Mouse (Mus musculus) kidney, embryonic 15.5 days (tissue): ENCODE results near the gene Pdcd4. TPM values are rescaled to one million over a fixed set of nuclear protein-coding genes. Genes with fewer than 3 reads are reported as not detected.

Experiments
- ATAC-seq: fragments of 200-750 bp; cut with Nextera tagmentation; replicated peaks from 2 replicates; pipeline ENCODE4 v1.8.0; 2017; ENCODE audit warnings: moderate TSS enrichment; ENCODE audit not compliant: low FRiP score
- H3K27ac ChIP-seq: fragments of 300-500 bp; sonication (generic); 2 replicates; pipeline ENCODE4 v1.5.1; 2015; ENCODE audit warnings: mild to moderate bottlenecking, inconsistent platforms
- H3K27me3 ChIP-seq: fragments of 300-500 bp; sonication (generic); 2 replicates; pipeline ENCODE4 v1.6.1; 2015; ENCODE audit warnings: inconsistent platforms
- H3K36me3 ChIP-seq: fragments of 300-500 bp; sonication (generic); 2 replicates; pipeline ENCODE4 v1.6.1; 2015; ENCODE audit warnings: inconsistent platforms
- H3K4me1 ChIP-seq: fragments of 300-500 bp; sonication (generic); 2 replicates; pipeline ENCODE4 v1.6.1; 2015; ENCODE audit warnings: inconsistent platforms
- H3K4me2 ChIP-seq: fragments of 300-500 bp; sonication (generic); 2 replicates; pipeline ENCODE4 v1.6.1; 2015; ENCODE audit warnings: moderate library complexity, mild to moderate bottlenecking, inconsistent platforms
- H3K4me3 ChIP-seq: fragments of 300-500 bp; sonication (generic); replicated peaks from 2 replicates; pipeline ENCODE4 v1.5.1; 2015; ENCODE audit warnings: mild to moderate bottlenecking, inconsistent platforms
- H3K9ac ChIP-seq: fragments of 300-500 bp; sonication (generic); 2 replicates; pipeline ENCODE4 v1.6.1; 2015; ENCODE audit warnings: mild to moderate bottlenecking, inconsistent platforms
- H3K9me3 ChIP-seq: fragments of 300-500 bp; sonication (generic); replicated peaks from 2 replicates; pipeline ENCODE4 v1.6.1; 2016; ENCODE audit warnings: inconsistent platforms
- WGBS: fragments of 180-500 bp; shearing (Covaris S2); methylation state at CpG from one replicate; pipeline ENCODE4 v1.1.7; 2015; ENCODE audit warnings: mixed read lengths; 5-methylcytosine and 5-hydroxymethylcytosine counted together
- polyA plus RNA-seq: library from polyadenylated mRNA; unstranded; fragments of >200 nt; fragmentation: Nextera tagmentation; extraction: Ambion mirVana; gene quantifications from 2 replicates; pipeline ENCODE4 v1.2.1, GENCODE M21; 2015

The Pdcd4 gene
- polyA plus RNA-seq, 1 experiment from 2014 or later: 122 TPM

DNA sequence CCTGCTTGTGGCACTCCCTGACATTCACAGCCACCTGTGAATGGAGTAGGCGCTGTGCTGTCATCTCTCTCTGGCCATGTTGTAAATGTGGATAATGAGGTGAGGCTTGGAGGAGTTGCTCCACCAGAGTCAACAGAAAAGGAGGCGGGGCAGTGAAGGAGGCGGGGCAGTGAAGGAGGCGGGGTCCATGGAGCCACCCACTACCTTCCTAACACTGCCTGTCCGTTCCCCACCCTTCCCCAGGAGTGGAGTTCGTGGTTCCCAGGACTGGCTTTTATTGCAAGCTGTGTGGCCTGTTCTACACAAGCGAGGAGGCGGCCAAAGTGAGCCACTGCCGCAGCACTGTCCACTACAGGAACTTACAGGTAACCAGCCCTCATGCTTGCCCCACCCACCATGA lies 32.9 kb upstream of the Pdcd4 start:
- H3K27ac ChIP-seq: 0 out of 2 replicates have a peak overlapping the region, but pooled peaks have one; percentile 11
- peak overlapping the region; percentile 35 for H3K4me2 ChIP-seq
- 17% methylated on average over 9 of the region's 9 CpGs for WGBS
- ATAC-seq: peak; percentile 73
- H3K4me3 ChIP-seq: no peak overlapping the region; the same call in 1 of the 2 replicates
- no peaks in the 10 kb centered on the region for H3K36me3 ChIP-seq
- no peaks in the 10 kb centered on the region for H3K27me3 ChIP-seq
- H3K9ac ChIP-seq: no peak overlapping the region
- peaks cover 42% of the 10 kb centered on the region for H3K4me1 ChIP-seq
- H3K9me3 ChIP-seq: no peaks in the 10 kb centered on the region

- H3K4me3 ChIP-seq: no peak overlapping the region; the same call in 1 of the 2 replicates
- no peaks in the 10 kb centered on the region for H3K9me3 ChIP-seq
- H3K36me3 ChIP-seq: no peaks in the 10 kb centered on the region
- H3K4me2 ChIP-seq: peak overlapping the region; percentile 35; the same call in 1 of the 2 replicates
- H3K9ac ChIP-seq: no peak overlapping the region
- no peaks in the 10 kb centered on the region for H3K27me3 ChIP-seq
- peaks cover 40% of the 10 kb centered on the region for H3K4me1 ChIP-seq
- ATAC-seq: peak; percentile 37; the same call in 1 of the 2 replicates
- 47% methylated on average over 7 of the region's 7 CpGs for WGBS
- 0 out of 2 replicates have a peak overlapping the region, but pooled peaks have one; percentile 11 for H3K27ac ChIP-seq
These were observed 32.4 kb upstream of the Pdcd4 start for GRCm38 (mm10) chr19:53859593-53859992.

DNA sequence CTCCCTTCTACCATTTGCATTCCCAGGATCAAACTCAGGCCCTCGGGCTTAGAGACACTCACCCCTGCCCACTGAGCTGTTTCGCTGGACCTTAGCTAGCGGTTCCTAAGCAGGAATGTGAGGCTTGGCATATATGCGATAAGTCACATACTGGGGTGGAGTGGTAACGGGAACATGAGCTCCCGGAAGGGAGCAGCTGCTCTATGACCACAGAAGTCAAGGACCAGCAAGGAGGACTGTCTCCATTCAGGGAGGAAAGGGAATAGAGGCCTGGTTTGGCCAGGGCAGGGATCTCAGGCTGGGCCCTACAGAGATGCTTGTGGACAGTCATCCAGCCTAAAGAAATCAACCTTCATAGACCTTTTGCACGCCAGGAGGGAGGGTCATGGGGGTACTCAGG lies 30.7 kb upstream of the Pdcd4 start:
- no peak for ATAC-seq
- Histone ChIP-seq H3K4me2 (no peak overlapping the region), H3K27ac (0 out of 2 replicates have a peak overlapping the region, but pooled peaks have one; percentile 22), H3K9ac (no peak overlapping the region), H3K36me3 (no peaks in the 10 kb centered on the region), H3K9me3 (no peaks in the 10 kb centered on the region), H3K4me1 (peaks cover 30% of the 10 kb centered on the region), H3K4me3 (no peak overlapping the region), H3K27me3 (no peaks in the 10 kb centered on the region)
- 55% methylated on average over 7 of the region's 7 CpGs for WGBS

- H3K9ac ChIP-seq: no peak overlapping the region
- H3K36me3 ChIP-seq: no peaks in the 10 kb centered on the region
- no peaks in the 10 kb centered on the region for H3K9me3 ChIP-seq
- no peak overlapping the region for H3K27ac ChIP-seq
- ATAC-seq: no peak
- no peak overlapping the region for H3K4me2 ChIP-seq
- H3K4me1 ChIP-seq: peaks cover 29% of the 10 kb centered on the region
- WGBS: 77% methylated on average over 8 of the region's 8 CpGs
- H3K27me3 ChIP-seq: no peaks in the 10 kb centered on the region
- no peak overlapping the region for H3K4me3 ChIP-seq
These were observed 29.3 kb upstream of the Pdcd4 start for GRCm38 (mm10) chr19:53862573-53863246.

DNA sequence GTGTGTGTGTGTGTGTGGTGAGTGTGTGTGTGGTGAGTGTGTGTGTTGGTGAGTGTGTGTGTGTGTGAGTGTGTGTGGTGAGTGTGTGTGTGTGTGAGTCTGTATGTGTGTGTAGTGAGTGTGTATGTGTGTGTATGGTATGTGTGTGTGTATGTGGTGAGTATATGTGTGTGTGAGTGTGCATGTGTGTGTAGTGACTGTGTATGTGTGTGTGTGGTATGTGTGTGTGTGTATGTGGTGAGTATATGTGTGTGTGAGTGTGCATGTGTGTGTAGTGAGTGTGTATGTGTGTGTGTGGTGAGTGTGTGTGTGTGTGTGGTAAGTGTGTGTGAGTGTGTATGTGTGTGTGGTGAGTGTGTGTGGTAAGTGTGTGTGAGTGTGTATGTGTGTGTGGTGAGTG lies 24.8 kb upstream of the Pdcd4 start:
- H3K27me3 ChIP-seq: no peaks in the 10 kb centered on the region
- H3K27ac ChIP-seq: no peak overlapping the region
- no peak overlapping the region for H3K9ac ChIP-seq
- no peak for ATAC-seq
- no peaks in the 10 kb centered on the region for H3K9me3 ChIP-seq
- 0 out of 2 replicates have a peak, but pooled peaks cover 3% of the 10 kb centered on the region for H3K4me1 ChIP-seq
- H3K36me3 ChIP-seq: no peaks in the 10 kb centered on the region
- no peak overlapping the region for H3K4me3 ChIP-seq
- no peak overlapping the region for H3K4me2 ChIP-seq

GRCm38 (mm10) chr19:53868125-53868524 lies 23.9 kb upstream of the Pdcd4 start:
- ATAC-seq: no peak
- H3K9me3 ChIP-seq: no peaks in the 10 kb centered on the region
- H3K27me3 ChIP-seq: no peaks in the 10 kb centered on the region
- no peak overlapping the region for H3K27ac ChIP-seq
- H3K4me1 ChIP-seq: no peaks in the 10 kb centered on the region
- no peak overlapping the region for H3K9ac ChIP-seq
- no peak overlapping the region for H3K4me2 ChIP-seq
- no peak overlapping the region for H3K4me3 ChIP-seq
- H3K36me3 ChIP-seq: no peaks in the 10 kb centered on the region
- WGBS: 82% methylated on average over 6 of the region's 6 CpGs

DNA sequence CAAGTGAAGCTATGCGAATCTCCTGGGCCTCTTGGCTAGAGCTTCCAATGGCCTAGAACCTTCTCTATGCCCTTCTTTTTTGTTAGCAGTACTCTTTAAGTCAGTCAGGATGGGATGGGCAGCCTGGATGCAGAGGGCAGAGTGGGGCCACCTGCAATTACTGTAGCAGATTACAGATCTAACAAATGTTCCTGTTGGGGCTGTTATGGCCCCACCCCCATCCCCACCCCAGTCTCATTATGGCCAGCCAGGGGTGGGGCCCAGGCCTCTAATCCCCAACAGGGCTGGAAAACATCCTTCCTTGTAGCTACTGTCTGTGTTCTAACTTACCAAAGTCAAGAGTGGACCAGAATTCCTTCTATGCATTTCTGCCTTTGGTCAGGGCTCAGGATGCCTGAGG lies 23.2 kb upstream of the Pdcd4 start:
- no peak overlapping the region for H3K27ac ChIP-seq
- 93% methylated on average over 1 of the region's 1 CpGs for WGBS
- H3K36me3 ChIP-seq: no peaks in the 10 kb centered on the region
- H3K4me2 ChIP-seq: no peak overlapping the region
- H3K9me3 ChIP-seq: no peaks in the 10 kb centered on the region
- H3K4me1 ChIP-seq: no peaks in the 10 kb centered on the region
- H3K27me3 ChIP-seq: no peaks in the 10 kb centered on the region
- no peak overlapping the region for H3K4me3 ChIP-seq
- H3K9ac ChIP-seq: no peak overlapping the region
- ATAC-seq: no peak

- WGBS: 77% methylated on average over 4 of the region's 4 CpGs
- ATAC-seq: no peak
- Histone ChIP-seq H3K27me3 (no peaks in the 10 kb centered on the region), H3K27ac (no peak overlapping the region), H3K9me3 (no peaks in the 10 kb centered on the region), H3K36me3 (no peaks in the 10 kb centered on the region), H3K4me1 (no peaks in the 10 kb centered on the region), H3K4me3 (no peak overlapping the region), H3K4me2 (no peak overlapping the region), H3K9ac (no peak overlapping the region)
These were observed 22.3 kb upstream of the Pdcd4 start for GRCm38 (mm10) chr19:53869427-53870385.

- H3K4me3 ChIP-seq: no peak overlapping the region
- H3K4me1 ChIP-seq: 0 out of 2 replicates have a peak, but pooled peaks cover 6% of the 10 kb centered on the region
- H3K36me3 ChIP-seq: no peaks in the 10 kb centered on the region
- H3K9ac ChIP-seq: no peak overlapping the region
- no peak overlapping the region for H3K4me2 ChIP-seq
- no peak; the same call in 1 of the 2 replicates for ATAC-seq
- H3K27me3 ChIP-seq: no peaks in the 10 kb centered on the region
- no peaks in the 10 kb centered on the region for H3K9me3 ChIP-seq
- WGBS: 72% methylated on average over 2 of the region's 2 CpGs
- no peak overlapping the region for H3K27ac ChIP-seq
These were observed 21.5 kb upstream of the Pdcd4 start for GRCm38 (mm10) chr19:53870568-53870967.

DNA sequence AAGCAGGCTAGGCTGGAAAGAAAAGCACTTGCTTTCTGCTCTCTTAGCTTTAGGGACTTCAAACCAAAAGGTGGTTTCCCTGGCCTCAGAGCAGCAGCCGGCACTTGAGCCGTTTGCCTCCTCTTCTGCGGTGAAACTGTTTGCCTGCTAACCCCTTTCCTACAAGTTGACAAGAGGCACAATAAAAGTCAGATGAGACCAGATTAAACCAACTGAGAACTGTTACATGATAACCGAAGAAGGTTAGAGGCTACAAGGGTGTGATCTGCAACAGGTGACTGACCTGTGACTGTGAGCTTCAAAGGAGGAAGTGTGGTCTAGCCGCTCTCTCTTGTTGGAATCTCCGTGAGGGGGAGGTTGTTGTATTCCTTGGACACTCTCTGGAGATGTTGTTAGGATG lies 20.5 kb upstream of the Pdcd4 start:
- Histone ChIP-seq H3K4me2 (no peak overlapping the region), H3K27me3 (no peaks in the 10 kb centered on the region), H3K9ac (no peak overlapping the region), H3K4me3 (no peak overlapping the region), H3K4me1 (0 out of 2 replicates have a peak, but pooled peaks cover 6% of the 10 kb centered on the region), H3K36me3 (no peaks in the 10 kb centered on the region), H3K9me3 (no peaks in the 10 kb centered on the region), H3K27ac (no peak overlapping the region)
- 47% methylated on average over 6 of the region's 6 CpGs for WGBS
- ATAC-seq: no peak

DNA sequence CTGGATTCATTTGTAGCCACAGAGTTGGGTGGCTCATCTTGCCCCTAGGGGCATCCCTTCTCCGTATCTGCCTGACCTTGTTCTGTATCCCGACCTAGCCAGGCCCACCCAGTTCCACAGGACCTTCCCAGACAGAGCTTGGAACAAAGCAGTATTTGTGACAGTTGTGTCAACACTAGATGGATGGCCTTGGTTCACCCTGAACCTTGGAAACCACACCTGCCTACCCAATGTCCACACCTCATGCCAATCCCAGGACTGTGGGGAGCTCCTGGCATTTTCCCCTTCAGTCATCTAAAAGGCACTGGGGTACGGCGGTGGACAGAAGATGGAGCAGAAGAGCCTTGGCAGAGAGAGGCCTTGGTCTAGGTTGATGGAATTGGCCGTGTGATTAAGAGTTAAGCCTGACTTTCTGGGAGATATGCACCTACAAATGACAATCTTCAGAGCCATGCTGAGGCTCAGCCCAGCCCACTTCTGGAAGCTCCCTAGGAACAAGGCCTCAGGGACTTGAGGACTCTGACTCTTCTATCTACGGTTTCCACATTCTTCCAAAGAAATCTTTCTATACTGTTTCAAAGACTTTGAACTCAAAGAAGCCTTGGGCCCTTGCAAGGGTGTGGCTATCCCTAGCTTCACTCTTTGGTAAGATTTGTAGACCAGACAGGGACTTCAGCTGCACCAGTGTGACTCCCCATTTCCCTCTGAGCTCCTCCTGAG lies 18.9 kb upstream of the Pdcd4 start:
- 85% methylated on average over 6 of the region's 6 CpGs for WGBS
- H3K4me1 ChIP-seq: 0 out of 2 replicates have a peak, but pooled peaks cover 6% of the 10 kb centered on the region
- no peaks in the 10 kb centered on the region for H3K27me3 ChIP-seq
- H3K9ac ChIP-seq: no peak overlapping the region
- no peak for ATAC-seq
- no peaks in the 10 kb centered on the region for H3K36me3 ChIP-seq
- H3K4me3 ChIP-seq: no peak overlapping the region
- no peaks in the 10 kb centered on the region for H3K9me3 ChIP-seq
- no peak overlapping the region for H3K4me2 ChIP-seq
- no peak overlapping the region for H3K27ac ChIP-seq
